Mouse (Mus musculus) limb, embryonic 13.5 days (tissue): ENCODE results near the gene Zbtb7a. TPM values are rescaled to one million over a fixed set of nuclear protein-coding genes. Genes with fewer than 3 reads are reported as not detected.
"Not testable (repeated sequence)": the region's sequence is repeated elsewhere in the genome, so short reads cannot be mapped to it uniquely, and the experiment has no call there.

Source experiments
- ATAC-seq: fragments of 200-750 bp; cut with Nextera tagmentation; 2 replicates; pipeline ENCODE4 v1.8.0; 2017; ENCODE audit warnings: low read depth, moderate number of reproducible peaks, moderate TSS enrichment; ENCODE audit not compliant: low FRiP score
- H3K27ac ChIP-seq: fragments of 300-500 bp; sonication (generic); 2 replicates; pipeline ENCODE4 v1.5.1; 2015; ENCODE audit warnings: inconsistent platforms, mild to moderate bottlenecking, moderate library complexity
- H3K27me3 ChIP-seq: fragments of 300-500 bp; sonication (generic); 2 replicates; pipeline ENCODE4 v1.6.1; 2015; ENCODE audit warnings: mild to moderate bottlenecking, inconsistent platforms
- H3K36me3 ChIP-seq: fragments of 300-500 bp; sonication (generic); 2 replicates; pipeline ENCODE4 v1.6.1; 2015; ENCODE audit warnings: inconsistent platforms, mild to moderate bottlenecking, moderate library complexity
- H3K4me1 ChIP-seq: fragments of 300-500 bp; sonication (generic); 2 replicates; pipeline ENCODE4 v1.6.1; 2015; ENCODE audit warnings: inconsistent platforms
- H3K4me2 ChIP-seq: fragments of 300-500 bp; sonication (generic); replicated peaks from 2 replicates; pipeline ENCODE4 v1.6.1; 2015; ENCODE audit warnings: inconsistent platforms, mild to moderate bottlenecking, moderate library complexity
- H3K4me3 ChIP-seq: fragments of 300-500 bp; sonication (generic); 2 replicates; pipeline ENCODE4 v1.5.1; 2015; ENCODE audit warnings: moderate library complexity, mild to moderate bottlenecking, inconsistent platforms
- H3K9ac ChIP-seq: fragments of 300-500 bp; sonication (generic); 2 replicates; pipeline ENCODE4 v1.6.1; 2015; ENCODE audit warnings: mild to moderate bottlenecking, inconsistent platforms
- H3K9me3 ChIP-seq: fragments of 300-500 bp; sonication (generic); 2 replicates; pipeline ENCODE4 v1.6.1; 2016; ENCODE audit warnings: inconsistent platforms
- WGBS: fragments of 180-500 bp; shearing (Covaris S2); methylation state at CpG from one replicate; pipeline ENCODE4 v1.1.7; 2015; 5-methylcytosine and 5-hydroxymethylcytosine counted together
- polyA plus RNA-seq: library from polyadenylated mRNA; unstranded; fragments of >200 nt; fragmentation: Nextera tagmentation; extraction: Ambion mirVana; gene quantifications from 2 replicates; pipeline ENCODE4 v1.2.1, GENCODE M21; 2015

Zbtb7a gene
- polyA plus RNA-seq, 1 experiment from 2014 or later, result 22.6 TPM

DNA sequence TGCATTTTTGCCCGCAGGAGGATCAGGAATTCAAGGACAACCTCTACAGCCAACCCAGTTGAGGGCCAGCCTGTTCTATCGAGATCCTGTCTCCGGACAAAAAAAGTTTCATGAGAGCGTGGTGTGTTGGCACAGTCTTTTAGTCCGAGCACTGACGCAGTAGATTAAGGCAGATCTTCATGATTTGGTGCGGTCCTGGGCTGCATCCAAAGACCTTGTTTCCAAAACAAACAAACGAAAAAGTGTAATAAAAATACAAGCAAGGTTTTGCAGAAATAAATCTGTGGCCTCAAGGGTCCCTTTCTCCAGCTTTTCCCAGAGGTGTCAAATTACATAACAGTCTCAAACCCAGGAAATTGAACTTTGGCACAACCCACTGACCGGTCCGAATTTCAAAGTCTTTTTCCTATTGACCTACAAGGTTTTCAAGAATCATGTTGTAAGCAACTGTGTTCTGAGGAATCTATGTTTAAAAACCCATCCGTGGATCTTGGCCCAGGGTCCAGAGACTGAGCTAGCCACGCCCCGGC, 41.0 kb downstream of the Zbtb7a start:
- Histone ChIP-seq H3K27me3 (no peaks in the 10 kb centered on the region), H3K4me1 (peaks cover 54% of the 10 kb centered on the region), H3K36me3 (peaks cover 37% of the 10 kb centered on the region), H3K4me2 (peak overlapping the region; percentile 92), H3K4me3 (peak overlapping the region; percentile 100), H3K9me3 (no peaks in the 10 kb centered on the region), H3K9ac (peak overlapping the region; percentile 51; the same call in 1 of the 2 replicates), H3K27ac (peak overlapping the region; percentile 95)
- 3% methylated on average over 13 of the region's 13 CpGs for WGBS
- ATAC-seq, result peak; percentile 17

DNA sequence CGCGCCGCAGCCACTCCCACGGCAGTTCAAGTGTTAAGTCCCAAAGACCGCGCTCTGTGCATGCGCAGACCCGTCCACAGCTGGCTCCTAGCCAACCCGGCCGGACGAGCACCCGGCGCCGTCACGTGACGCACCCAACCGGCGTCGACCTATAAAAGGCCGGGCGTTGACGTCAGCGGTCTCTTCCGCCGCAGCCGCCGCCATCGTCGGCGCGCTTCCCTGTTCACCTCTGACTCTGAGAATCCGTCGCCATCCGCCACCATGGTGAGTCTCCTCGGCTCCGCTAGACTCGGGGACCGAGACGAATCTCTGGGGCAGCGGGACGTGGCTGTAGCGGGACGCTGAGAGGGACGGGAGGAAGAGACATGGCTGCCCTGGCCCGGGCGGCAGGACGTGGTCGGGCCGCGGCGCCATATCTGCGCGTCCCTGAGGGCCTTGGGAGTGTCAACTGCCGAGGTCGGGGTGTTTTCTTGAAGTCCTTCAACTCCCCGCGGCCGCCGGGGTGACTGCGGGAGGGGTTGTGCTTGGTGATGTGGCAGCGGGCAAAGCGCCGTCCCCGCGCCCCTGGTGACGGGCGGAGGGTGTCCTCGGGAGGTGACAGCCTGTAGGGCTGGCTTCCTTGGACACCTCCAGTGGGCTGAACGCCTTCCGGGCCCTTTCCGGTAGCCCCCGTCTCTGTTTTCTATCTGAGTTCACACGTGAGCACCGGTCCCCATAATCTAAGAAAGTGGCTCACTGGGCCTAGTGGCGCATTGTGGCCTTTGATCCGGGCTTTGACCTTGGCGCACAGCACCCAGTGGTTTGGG, 41.6 kb downstream of the Zbtb7a start, which contains the start of gene Eef2:
Gene Eef2 (plus strand): TSS at position 166 of the 806 bp plus-strand sequence.
- peak; percentile 84 for ATAC-seq
- peaks cover 43% of the 10 kb centered on the region for H3K36me3 ChIP-seq
- H3K9ac ChIP-seq, result peak within 1 kb of the TSS; percentile 100
- peaks cover 60% of the 10 kb centered on the region for H3K4me1 ChIP-seq
- WGBS, result under 1% methylated on average over 76 of the region's 77 CpGs
- no peaks in the 10 kb centered on the region for H3K27me3 ChIP-seq
- H3K9me3 ChIP-seq, result no peaks in the 10 kb centered on the region
- peak within 1 kb of the TSS; percentile 92 for H3K4me2 ChIP-seq
- H3K27ac ChIP-seq, result peak within 1 kb of the TSS; percentile 95
- peak within 1 kb of the TSS; percentile 100 for H3K4me3 ChIP-seq

- no peaks in the 10 kb centered on the region for H3K27me3 ChIP-seq
- WGBS, result 18% methylated on average over 16 of the region's 16 CpGs
- no peak for ATAC-seq
These were observed 42.5 kb downstream of the Zbtb7a start for GRCm38 (mm10) chr10:81177491-81177925.

GRCm38 (mm10) chr10:81177958-81178712, 43.1 kb downstream of the Zbtb7a start:
- H3K4me2 ChIP-seq, result peak overlapping the region; percentile 92
- peaks cover 51% of the 10 kb centered on the region for H3K36me3 ChIP-seq
- ATAC-seq, result no peak
- H3K27ac ChIP-seq, result no peak overlapping the region; the same call in 1 of the 2 replicates
- peak overlapping the region; percentile 100 for H3K9ac ChIP-seq
- H3K9me3 ChIP-seq, result no peaks in the 10 kb centered on the region
- H3K27me3 ChIP-seq, result no peaks in the 10 kb centered on the region
- 67% methylated on average over 14 of the region's 14 CpGs for WGBS
- H3K4me1 ChIP-seq, result peaks cover 67% of the 10 kb centered on the region
- peak overlapping the region; percentile 100 for H3K4me3 ChIP-seq

More at GRCm38 (mm10) chr10:81177491-81177925, 42.5 kb downstream of the Zbtb7a start:
- Histone ChIP-seq H3K9me3 (no peaks in the 10 kb centered on the region), H3K4me1 (peaks cover 68% of the 10 kb centered on the region), H3K4me3 (peak overlapping the region; percentile 100), H3K4me2 (peak overlapping the region; percentile 92), H3K36me3 (peaks cover 51% of the 10 kb centered on the region), H3K9ac (peak overlapping the region; percentile 100), H3K27ac (peak overlapping the region; percentile 95)

DNA sequence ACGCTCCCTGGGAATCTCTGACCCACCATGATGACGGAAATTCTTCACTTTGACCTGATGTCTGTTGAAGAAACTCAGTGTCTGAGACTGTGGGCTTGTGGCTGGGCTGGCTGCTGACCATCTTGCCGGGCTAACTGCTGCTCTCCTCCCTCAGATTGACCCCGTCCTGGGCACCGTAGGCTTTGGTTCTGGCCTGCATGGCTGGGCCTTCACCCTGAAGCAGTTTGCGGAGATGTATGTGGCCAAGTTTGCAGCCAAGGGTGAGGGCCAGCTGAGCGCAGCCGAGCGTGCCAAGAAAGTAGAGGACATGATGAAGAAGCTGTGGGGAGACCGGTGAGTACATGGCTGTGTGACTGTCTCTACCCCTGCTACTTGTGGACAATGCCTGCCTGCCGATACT, 43.9 kb downstream of the Zbtb7a start:
- Histone ChIP-seq H3K9ac (peak overlapping the region; percentile 100), H3K4me3 (peak overlapping the region; percentile 100; the same call in 1 of the 2 replicates), H3K27ac (no peak overlapping the region; the same call in 1 of the 2 replicates), H3K4me1 (peaks cover 65% of the 10 kb centered on the region), H3K4me2 (peak overlapping the region; percentile 92; the same call in 1 of the 2 replicates), H3K36me3 (peaks cover 52% of the 10 kb centered on the region), H3K9me3 (no peaks in the 10 kb centered on the region), H3K27me3 (no peaks in the 10 kb centered on the region)
- WGBS, result 93% methylated on average over 11 of the region's 11 CpGs
- ATAC-seq, result no peak

DNA sequence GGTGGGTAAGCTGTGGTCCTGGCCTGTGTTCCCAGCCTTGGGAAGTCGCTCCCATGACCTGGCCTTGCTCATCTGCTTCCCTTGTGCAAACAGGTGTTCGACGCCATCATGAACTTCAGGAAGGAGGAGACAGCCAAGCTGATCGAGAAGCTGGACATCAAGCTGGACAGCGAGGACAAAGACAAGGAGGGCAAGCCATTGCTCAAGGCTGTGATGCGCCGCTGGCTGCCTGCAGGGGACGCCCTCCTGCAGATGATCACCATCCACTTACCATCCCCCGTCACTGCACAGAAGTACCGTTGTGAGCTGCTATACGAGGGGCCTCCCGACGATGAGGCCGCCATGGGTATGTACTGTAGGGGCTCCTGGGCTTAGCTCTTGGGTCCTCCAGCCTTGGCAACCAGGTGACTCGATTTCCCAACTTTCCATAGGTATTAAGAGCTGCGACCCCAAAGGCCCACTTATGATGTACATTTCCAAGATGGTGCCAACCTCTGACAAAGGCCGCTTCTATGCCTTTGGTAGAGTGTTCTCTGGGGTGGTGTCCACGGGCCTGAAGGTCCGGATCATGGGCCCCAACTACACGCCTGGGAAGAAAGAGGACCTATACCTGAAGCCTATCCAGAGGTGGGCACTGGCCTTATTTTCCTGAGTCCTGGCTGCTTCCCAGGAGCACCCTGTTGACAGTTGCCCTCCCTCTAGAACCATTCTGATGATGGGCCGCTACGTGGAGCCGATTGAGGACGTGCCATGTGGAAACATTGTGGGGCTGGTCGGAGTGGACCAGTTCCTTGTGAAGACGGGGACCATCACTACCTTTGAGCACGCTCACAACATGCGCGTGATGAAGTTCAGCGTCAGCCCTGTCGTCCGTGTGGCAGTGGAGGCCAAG, 44.7 kb downstream of the Zbtb7a start:
- Histone ChIP-seq H3K9ac (peak overlapping the region; percentile 100; the same call in 1 of the 2 replicates), H3K36me3 (peaks cover 60% of the 10 kb centered on the region), H3K27ac (no peak overlapping the region), H3K4me1 (peaks cover 65% of the 10 kb centered on the region), H3K4me2 (no peak overlapping the region), H3K4me3 (peak overlapping the region; percentile 100; the same call in 1 of the 2 replicates), H3K27me3 (no peaks in the 10 kb centered on the region), H3K9me3 (no peaks in the 10 kb centered on the region)
- WGBS, result 92% methylated on average over 32 of the region's 32 CpGs
- ATAC-seq, result no peak

- Histone ChIP-seq H3K9me3 (no peaks in the 10 kb centered on the region), H3K4me2 (no peak overlapping the region), H3K4me3 (no peak overlapping the region), H3K36me3 (peaks cover 71% of the 10 kb centered on the region), H3K9ac (no peak overlapping the region), H3K27me3 (no peaks in the 10 kb centered on the region), H3K27ac (no peak overlapping the region), H3K4me1 (peaks cover 64% of the 10 kb centered on the region)
- ATAC-seq, result no peak
- WGBS, result 92% methylated on average over 13 of the region's 13 CpGs
These were observed 45.9 kb downstream of the Zbtb7a start for GRCm38 (mm10) chr10:81180946-81181345.

DNA sequence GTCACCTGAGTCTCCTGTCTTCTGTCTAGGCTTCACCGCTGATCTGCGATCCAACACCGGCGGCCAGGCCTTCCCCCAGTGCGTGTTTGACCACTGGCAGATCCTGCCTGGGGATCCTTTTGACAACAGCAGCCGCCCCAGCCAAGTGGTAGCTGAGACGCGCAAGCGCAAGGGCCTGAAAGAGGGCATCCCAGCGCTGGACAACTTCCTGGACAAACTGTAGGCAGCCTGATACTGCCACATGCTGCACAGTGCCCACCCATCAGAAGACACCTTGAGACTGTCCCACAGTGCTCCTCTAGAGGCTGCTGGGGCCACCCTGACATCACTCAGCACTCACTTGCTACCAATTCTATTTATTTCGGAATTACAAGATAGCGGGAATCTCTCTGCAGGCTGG, 46.8 kb downstream of the Zbtb7a start:
- not testable (repeated sequence) for H3K4me3 ChIP-seq, H3K27ac ChIP-seq, H3K27me3 ChIP-seq, H3K4me2 ChIP-seq, ATAC-seq, H3K9ac ChIP-seq, H3K9me3 ChIP-seq
- H3K4me1 ChIP-seq, result peaks cover 64% of the 10 kb centered on the region
- H3K36me3 ChIP-seq, result peaks cover 77% of the 10 kb centered on the region
- 82% methylated on average over 12 of the region's 12 CpGs for WGBS

DNA sequence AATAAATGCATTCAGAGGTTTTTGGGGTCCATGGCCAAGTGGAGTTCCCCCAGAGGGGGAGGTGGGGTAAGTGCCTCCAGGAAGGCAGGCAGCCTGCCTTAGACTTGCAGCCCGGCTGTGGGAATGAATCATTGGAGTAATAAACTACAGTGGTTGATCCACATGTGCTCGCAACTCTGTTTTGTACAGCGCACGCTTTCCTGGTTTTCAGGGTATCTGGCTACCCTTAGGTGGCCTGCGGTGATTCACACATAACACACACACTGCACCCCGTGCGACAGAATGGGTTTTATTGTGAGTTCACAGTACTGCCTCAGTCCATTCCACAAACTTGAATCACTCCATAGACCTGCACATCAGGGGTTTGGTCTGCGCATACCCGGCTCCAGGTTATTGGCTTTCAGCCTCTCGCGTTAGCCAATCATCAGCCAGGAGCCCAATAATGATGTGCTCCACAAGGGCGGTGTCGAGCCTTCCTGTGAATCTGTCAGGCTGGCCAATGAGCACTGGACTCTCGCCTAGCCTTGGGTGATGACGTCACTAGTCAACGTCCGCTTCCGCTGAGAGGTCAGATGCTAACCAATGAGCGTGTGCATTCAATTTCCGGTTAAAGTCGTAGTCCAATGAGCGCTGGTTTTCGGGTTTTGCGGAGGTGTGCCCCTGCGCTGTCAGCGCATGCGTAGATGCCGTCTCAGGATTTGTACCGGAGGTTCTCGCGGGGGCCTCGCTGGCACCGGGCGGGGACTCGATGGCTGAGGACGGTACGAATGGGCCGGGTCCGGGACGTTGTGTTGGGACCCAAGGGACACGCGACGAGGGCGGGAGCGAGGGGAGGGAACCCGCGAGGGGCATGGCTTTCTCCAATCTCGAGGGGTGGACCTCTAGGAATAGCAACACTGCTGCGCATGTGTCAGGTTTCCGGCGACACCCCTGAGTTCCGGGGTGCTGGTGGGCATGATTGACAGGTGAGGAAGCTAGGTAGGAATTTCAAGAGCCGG, 47.6 kb downstream of the Zbtb7a start, which contains the start of gene Dapk3:
Gene Dapk3 (plus strand): TSS at position 670 of the 998 bp plus-strand sequence.
- Histone ChIP-seq H3K4me1 (peaks cover 61% of the 10 kb centered on the region), H3K4me2 (peak within 1 kb of the TSS; percentile 74), H3K4me3 (peak within 1 kb of the TSS; percentile 70), H3K9ac (peak within 1 kb of the TSS; percentile 76), H3K27ac (peak within 1 kb of the TSS; percentile 66; the same call in 1 of the 2 replicates), H3K36me3 (peaks cover 82% of the 10 kb centered on the region), H3K9me3 (no peaks in the 10 kb centered on the region), H3K27me3 (no peaks in the 10 kb centered on the region)
- ATAC-seq, result peak; percentile 95
- 3% methylated on average over 53 of the region's 53 CpGs for WGBS

DNA sequence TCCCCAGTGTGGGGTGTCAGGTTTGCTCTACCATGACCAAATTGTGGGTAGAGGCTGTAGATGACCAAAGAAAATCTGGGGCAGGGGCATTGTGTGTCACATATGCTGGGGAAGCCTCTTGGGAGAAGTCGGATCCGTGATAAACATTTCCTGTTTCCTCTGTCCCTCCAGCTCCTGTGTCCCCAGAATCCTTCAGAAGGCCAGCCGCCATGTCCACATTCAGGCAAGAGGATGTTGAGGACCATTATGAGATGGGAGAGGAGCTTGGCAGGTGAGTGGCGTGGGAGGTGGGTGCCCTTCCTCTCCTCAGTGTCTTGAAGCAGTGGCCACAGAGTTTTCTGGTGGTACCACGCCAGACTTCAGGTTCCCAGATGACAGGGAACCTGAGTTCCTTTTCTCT, 48.8 kb downstream of the Zbtb7a start, which contains the start of gene 4930442H23Rik:
Gene 4930442H23Rik (minus strand): TSS at position 45 of the 400 bp plus-strand sequence.
- Histone ChIP-seq H3K9me3 (no peaks in the 10 kb centered on the region), H3K27me3 (no peaks in the 10 kb centered on the region), H3K36me3 (peaks cover 79% of the 10 kb centered on the region), H3K4me2 (peak within 1 kb of the TSS; percentile 74), H3K27ac (peak within 1 kb of the TSS; percentile 66; the same call in 1 of the 2 replicates), H3K4me1 (peaks cover 49% of the 10 kb centered on the region), H3K9ac (peak within 1 kb of the TSS; percentile 76), H3K4me3 (peak within 1 kb of the TSS; percentile 70)
- no peak for ATAC-seq
- WGBS, result 90% methylated on average over 5 of the region's 5 CpGs
